8 mouse cellular contexts compared by ENCODE assay signal in genomic region chr8:94358541-94358940, GRCm38 (mm10). TPM values are rescaled to one million over a fixed set of nuclear protein-coding genes. Genes with fewer than 3 reads are reported as not detected.
DNase-seq lines count a peak whose midpoint lies in the region; ATAC-seq and TF ChIP-seq lines count a peak whose summit lies in the region.

No protein-coding gene starts in this region.

- whole genome bisulfite sequencing in forebrain, embryonic 14.5 days: 61% methylated on average over 5 of the region's 5 CpGs
- WGBS in forebrain, embryonic 10.5 days: 85% methylated on average over 5 of the region's 5 CpGs
- 16% methylated on average over 5 of the region's 5 CpGs for WGBS in lung, postnatal 0 days
- 79% methylated on average over 5 of the region's 5 CpGs for WGBS in midbrain, embryonic 10.5 days

- H3K4me1 ChIP-seq in forebrain, embryonic 14.5 days (ENCODE audit: control insufficient read depth, insufficient read depth, low read length): no peaks in the 10 kb centered on the region
- 0 out of 2 replicates have a peak, but pooled peaks cover 3% of the 10 kb centered on the region for H3K4me1 ChIP-seq in forebrain, embryonic 10.5 days
- H3K4me1 ChIP-seq in lung, postnatal 0 days (ENCODE audit: insufficient read depth, low read depth, low read length): peaks cover 37% of the 10 kb centered on the region
- no peaks in the 10 kb centered on the region for H3K4me1 ChIP-seq in midbrain, embryonic 10.5 days

- H3K27ac ChIP-seq in forebrain, embryonic 14.5 days (ENCODE audit: low read depth, low read length): no peak overlapping the region
- H3K27ac ChIP-seq in forebrain, embryonic 10.5 days: no peak overlapping the region
- H3K27ac ChIP-seq in lung, postnatal 0 days (ENCODE audit: low read length): peak overlapping the region; percentile 64
- H3K27ac ChIP-seq in midbrain, embryonic 10.5 days (replicated peaks): no peak overlapping the region

- ATAC-seq in forebrain, embryonic 14.5 days: no peak
- ATAC-seq in frontal cortex, adult (ENCODE audit: low TSS enrichment): 0 out of 2 replicates have a peak, but pooled peaks have one; percentile 47
- ATAC-seq in lung, postnatal 0 days: peak; percentile 36

- TF ChIP-seq CTCF in lung, postnatal 0 days (IDR thresholded peaks at IDR 0.05): no peak

- no peaks in the 10 kb centered on the region for H3K9me3 ChIP-seq in forebrain, embryonic 14.5 days (replicated peaks; ENCODE audit: control insufficient read depth, low read length)
- H3K9me3 ChIP-seq in forebrain, embryonic 10.5 days: no peaks in the 10 kb centered on the region
- no peaks in the 10 kb centered on the region for H3K9me3 ChIP-seq in lung, postnatal 0 days (ENCODE audit: low read length)
- no peaks in the 10 kb centered on the region for H3K9me3 ChIP-seq in midbrain, embryonic 10.5 days (replicated peaks)

- H3K4me3 ChIP-seq in forebrain, embryonic 14.5 days (ENCODE audit: low read depth, low read length): no peak overlapping the region
- no peak overlapping the region for H3K4me3 ChIP-seq in forebrain, embryonic 10.5 days
- no peak overlapping the region for H3K4me3 ChIP-seq in lung, postnatal 0 days (ENCODE audit: low read depth, low read length)
- H3K4me3 ChIP-seq in midbrain, embryonic 10.5 days: no peak overlapping the region

- peak; percentile 57 for DNase-seq in forebrain, embryonic 14.5 days (ENCODE audit: low spot score)
- DNase-seq in forebrain, embryonic 10.5 days (ENCODE audit: extremely low spot score, low spot score): no peak
- DNase-seq in adrenal gland, adult 18-20 months (ENCODE audit: low spot score in 2 of 2): peak; percentile 73 to 75
- DNase-seq in kidney, adult 9 months: peak; percentile 97
- DNase-seq in lung, postnatal 0 days (ENCODE audit: low spot score): peak; percentile 89
- peak; percentile 83 to 90 for DNase-seq in urinary bladder, postnatal 36 days (ENCODE audit: low spot score in 2 of 2)
- DNase-seq in midbrain, embryonic 10.5 days (ENCODE audit: low spot score): no peak

- no peaks in the 10 kb centered on the region for H3K36me3 ChIP-seq in forebrain, embryonic 14.5 days (ENCODE audit: control insufficient read depth, insufficient read depth, low read length)
- H3K36me3 ChIP-seq in forebrain, embryonic 10.5 days (replicated peaks): no peaks in the 10 kb centered on the region
- no peaks in the 10 kb centered on the region for H3K36me3 ChIP-seq in lung, postnatal 0 days (ENCODE audit: insufficient read depth, low read length)
- no peaks in the 10 kb centered on the region for H3K36me3 ChIP-seq in midbrain, embryonic 10.5 days

- no peaks in the 10 kb centered on the region for H3K27me3 ChIP-seq in forebrain, embryonic 14.5 days (replicated peaks; ENCODE audit: control insufficient read depth, insufficient read depth, low read length)
- H3K27me3 ChIP-seq in forebrain, embryonic 10.5 days (ENCODE audit: poor library complexity, severe bottlenecking): no peaks in the 10 kb centered on the region
- H3K27me3 ChIP-seq in lung, postnatal 0 days (replicated peaks; ENCODE audit: insufficient read depth, low read length): no peaks in the 10 kb centered on the region
- no peaks in the 10 kb centered on the region for H3K27me3 ChIP-seq in midbrain, embryonic 10.5 days (ENCODE audit: low read depth, poor library complexity, severe bottlenecking)

- no peak overlapping the region for H3K9ac ChIP-seq in forebrain, embryonic 14.5 days (ENCODE audit: low read length)
- H3K9ac ChIP-seq in lung, postnatal 0 days (replicated peaks; ENCODE audit: low read depth): no peak overlapping the region

- peak; percentile 93 for TF ChIP-seq EP300 in lung, postnatal 0 days (IDR thresholded peaks at IDR 0.05)

- no peak overlapping the region for H3K4me2 ChIP-seq in forebrain, embryonic 14.5 days (ENCODE audit: low read length)
- H3K4me2 ChIP-seq in lung, postnatal 0 days (replicated peaks; ENCODE audit: low read depth, low read length): no peak overlapping the region

RNA-seq across cellular contexts. Expression of gene Herpud1, which starts 27.7 kb away (rescaled TPM):
- polyA plus RNA-seq in forebrain, embryonic 14.5 days (2014; fragmentation: Nextera tagmentation; extraction: Ambion mirVana): 62.6 and 72.3 TPM in 2 replicates
- polyA plus RNA-seq in forebrain, embryonic 10.5 days (2016; fragmentation: Nextera tagmentation; extraction: Ambion mirVana): 44.9 and 53.0 TPM in 2 replicates
- 100 to 1,000 TPM; 100 to 109 TPM for total RNA-seq in adrenal gland, adult 18-20 months (2021)
- 179 and 217 TPM in 2 replicates for polyA plus RNA-seq in lung, postnatal 0 days (2015; fragmentation: Nextera tagmentation; extraction: Ambion mirVana)
- polyA plus RNA-seq in midbrain, embryonic 10.5 days (2016; fragmentation: Nextera tagmentation; extraction: Ambion mirVana): 56.2 and 57.7 TPM in 2 replicates

RNA-seq across cellular contexts. Expression of gene Slc12a3, which starts 29.5 kb away (rescaled TPM):
- not detected in 2 replicates for polyA plus RNA-seq in forebrain, embryonic 14.5 days (2014; fragmentation: Nextera tagmentation; extraction: Ambion mirVana)
- not detected in 2 replicates for polyA plus RNA-seq in forebrain, embryonic 10.5 days (2016; fragmentation: Nextera tagmentation; extraction: Ambion mirVana)
- under 1 TPM in 1 of 2 experiments, not detected in 1; 0.13 TPM for total RNA-seq in adrenal gland, adult 18-20 months (2021)
- 0.11 and 0.12 TPM in 2 replicates for polyA plus RNA-seq in lung, postnatal 0 days (2015; fragmentation: Nextera tagmentation; extraction: Ambion mirVana)
- polyA plus RNA-seq in midbrain, embryonic 10.5 days (2016; fragmentation: Nextera tagmentation; extraction: Ambion mirVana): not detected in 2 replicates

Comparison
In these comparisons a context has a peak if more than half of its experiments do, and no peak if none do; other contexts are left out.
1. DNase-seq: peak in forebrain, embryonic 14.5 days (single experiment), adrenal gland, adult 18-20 months (2 of 2), kidney, adult 9 months (single experiment), lung, postnatal 0 days (single experiment) and urinary bladder, postnatal 36 days (2 of 2); none in forebrain, embryonic 10.5 days (single experiment) and midbrain, embryonic 10.5 days (single experiment).